Mouse (Mus musculus) heart, postnatal 10 days (tissue): ENCODE measurements around the gene Txn2. TPM values are rescaled to one million over a fixed set of nuclear protein-coding genes. Genes with fewer than 3 reads are reported as not detected.
A peak's percentile ranks its signal among the peaks of the same experiment; 100 is the strongest.

ENCODE experiments used
- DNase-seq, 2 experiments: peaks; one replicate each; pipeline ENCODE4 v3.0.0; 2021
- intact Hi-C: fragments of 180-260 bp; cut with DNase I; formaldehyde crosslinking; loops from one replicate; pipeline ENCODE4 v1.15.1; 2025
- total RNA-seq, 2 experiments: library from RNA; stranded (reverse); gene quantifications; 2 replicates each; pipeline ENCODE4 v1.2.3; 2021

The Txn2 gene
- total RNA-seq = 100 to 1,000 TPM; 200 to 221 TPM

DNA sequence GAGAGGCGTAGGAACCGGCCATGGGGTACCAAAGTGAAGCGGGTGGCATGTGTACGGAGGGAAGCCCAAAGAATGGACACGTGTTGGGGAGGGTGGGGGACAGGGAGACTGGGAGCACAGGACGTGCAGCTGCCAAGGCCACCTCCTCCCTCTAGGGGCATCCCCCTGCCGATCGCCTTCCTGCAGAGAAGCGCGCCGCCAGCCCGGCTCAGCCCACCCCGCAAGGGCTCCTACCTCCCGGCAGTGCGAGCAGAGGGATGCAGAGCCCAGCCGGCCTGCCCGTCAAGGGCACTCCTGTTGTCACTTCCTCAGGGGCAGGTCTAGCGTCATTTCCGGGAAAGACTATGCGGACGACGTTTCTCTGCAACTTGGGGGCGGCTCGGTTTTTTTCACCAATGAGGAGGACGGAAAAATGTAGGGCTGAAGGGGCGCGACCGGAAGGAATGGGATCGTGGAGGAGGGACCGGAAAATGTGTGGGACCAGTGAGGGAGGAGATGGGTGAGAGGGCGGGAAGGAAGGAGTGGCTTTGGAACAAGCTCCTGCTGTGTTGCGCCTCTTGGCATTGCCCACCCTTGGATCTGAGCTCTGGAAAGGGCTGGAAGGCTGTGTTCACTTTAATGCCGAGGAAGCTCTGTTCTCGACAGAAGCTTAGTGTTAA lies at the start of gene Txn2:
TSS of gene Txn2 (minus strand) at position 334 of the 659 bp plus-strand sequence.
- DNase-seq = peak; percentile 98
- intact Hi-C loops = no loop called here

DNA sequence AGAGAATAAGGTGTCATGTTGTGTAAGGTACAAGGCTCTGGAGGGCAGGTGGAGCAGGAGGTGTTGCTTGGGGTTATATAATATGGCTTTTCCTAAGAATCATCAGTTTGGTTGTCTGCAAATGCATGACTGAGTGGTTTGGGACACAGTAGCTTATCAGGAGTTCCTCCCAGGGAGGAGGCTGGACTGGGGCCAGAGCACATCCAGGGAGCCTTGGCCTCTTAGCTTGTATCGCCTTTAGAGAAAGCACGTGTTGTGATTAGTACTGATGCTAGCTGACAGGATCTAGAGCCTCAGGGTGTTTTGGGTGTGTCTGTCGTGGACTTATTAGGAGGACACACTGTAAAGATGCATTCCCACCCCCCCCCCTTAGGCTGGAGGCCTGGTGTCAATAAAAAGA lies 48.9 kb upstream of the Txn2 start:
- no peak for DNase-seq
- intact Hi-C loops = no loop called here

DNA sequence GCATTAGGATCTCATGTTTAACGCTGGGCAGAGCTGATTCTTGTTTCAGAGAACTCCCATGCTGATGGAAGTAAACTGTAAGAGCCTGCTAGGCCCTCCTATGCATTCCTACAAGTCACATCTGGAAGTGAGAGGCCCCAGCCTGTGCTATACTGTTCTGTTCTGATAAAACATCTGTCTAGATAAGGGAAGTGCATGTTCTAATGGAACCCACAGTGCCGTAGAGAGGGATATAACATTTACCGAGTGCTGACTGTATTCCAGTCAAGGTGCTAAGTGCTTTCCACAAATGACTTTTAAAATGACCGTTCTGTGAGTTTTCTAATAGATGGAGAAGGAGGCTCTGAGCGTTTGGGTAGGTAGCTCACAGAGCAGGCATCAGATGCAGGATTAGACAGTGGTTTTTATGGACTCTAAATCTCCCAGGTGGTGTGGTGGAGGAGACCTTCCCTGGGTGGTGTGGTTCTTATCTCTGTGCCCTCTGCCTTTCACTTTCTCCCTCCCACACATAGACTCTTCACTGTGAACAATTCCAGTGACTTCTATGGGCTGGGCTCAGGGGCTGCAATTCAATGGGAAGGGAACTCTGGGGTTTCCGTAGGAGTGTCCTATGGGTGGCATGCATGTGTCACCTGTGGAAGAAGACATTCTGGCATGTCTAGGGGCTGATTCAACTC lies 45.5 kb upstream of the Txn2 start:
- DNase-seq = no peak
- intact Hi-C loops = loop anchor here (5.0 kb wide), 1 partner anchor 198 kb away; the partner anchor contains the start of gene Ift27

DNA sequence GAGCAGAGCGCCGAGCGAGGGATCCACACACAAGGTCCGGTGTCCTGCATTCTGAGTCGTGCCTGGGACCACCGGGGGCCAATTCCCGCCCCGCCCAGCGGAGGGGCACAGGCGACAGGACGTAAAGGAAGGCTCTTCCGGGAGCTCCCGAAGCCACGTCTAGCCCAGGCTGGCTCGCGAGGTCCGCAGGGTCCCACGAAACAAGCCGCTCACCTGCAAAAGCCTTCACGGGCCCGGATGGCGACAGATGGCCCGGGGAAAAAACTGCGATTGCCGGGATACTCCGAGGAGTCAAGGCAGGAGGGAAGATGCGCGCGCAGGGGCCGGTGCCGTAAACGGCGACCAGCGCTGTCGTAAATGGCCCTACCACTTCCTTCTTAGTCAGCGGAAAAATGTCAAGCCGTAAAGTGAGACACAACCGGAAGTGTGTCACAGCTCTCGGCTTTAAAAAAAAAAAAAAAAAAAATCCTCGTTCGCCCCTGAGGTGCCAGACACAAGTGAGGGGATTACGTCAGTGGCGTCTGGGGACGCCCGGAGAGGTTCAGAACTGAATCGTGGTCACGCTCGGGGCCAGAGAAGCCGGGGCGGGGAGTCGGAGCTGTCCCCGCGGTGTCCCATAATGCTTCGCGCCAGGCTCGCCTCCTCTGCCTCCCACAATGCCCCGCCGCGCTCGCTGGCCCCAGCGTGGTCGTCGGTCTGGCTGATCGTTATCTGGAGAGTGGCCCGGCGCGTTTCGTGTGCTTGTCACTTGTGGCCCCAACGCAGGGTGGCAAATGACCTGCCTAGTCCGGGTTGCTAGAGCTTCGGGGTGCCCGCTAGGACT lies 41.9 kb upstream of the Txn2 start, which contains the start of gene Eif3d:
TSS of gene Eif3d (minus strand) at position 344 of the 823 bp plus-strand sequence.
- peak; percentile 98 to 99 for DNase-seq
- intact Hi-C loops = loop anchor here (5.0 kb wide), 1 partner anchor 202 kb away; the partner anchor contains the start of gene Ift27

DNA sequence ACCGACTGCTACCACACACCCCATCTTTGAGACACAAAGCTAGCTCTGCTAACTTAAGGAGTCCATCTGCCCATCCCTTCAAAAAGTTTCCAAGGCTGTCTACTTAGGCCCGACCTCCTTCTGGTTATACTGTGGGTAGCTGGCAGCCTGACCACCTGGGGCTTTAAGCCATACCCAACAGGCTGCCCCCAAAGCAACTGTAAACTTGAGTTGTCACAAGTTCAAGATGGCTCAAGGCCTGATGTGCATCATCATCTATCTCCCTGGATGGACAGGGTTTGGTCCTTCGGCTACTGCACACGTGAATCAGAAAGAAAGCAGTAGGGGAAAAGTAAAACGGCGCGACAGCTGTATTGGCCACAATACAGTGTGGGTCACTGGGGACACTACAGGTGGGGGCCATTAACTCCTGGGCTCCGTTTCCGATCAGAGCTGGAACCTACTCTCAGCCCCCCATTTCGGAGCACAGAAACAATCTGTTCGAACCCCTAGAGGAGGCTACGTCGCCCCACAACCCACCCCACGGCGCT lies 41.2 kb upstream of the Txn2 start:
- intact Hi-C loops = loop anchor here (5.0 kb wide), 2 partner anchors 38 to 202 kb away; partner anchors contain the start of gene Ift27

DNA sequence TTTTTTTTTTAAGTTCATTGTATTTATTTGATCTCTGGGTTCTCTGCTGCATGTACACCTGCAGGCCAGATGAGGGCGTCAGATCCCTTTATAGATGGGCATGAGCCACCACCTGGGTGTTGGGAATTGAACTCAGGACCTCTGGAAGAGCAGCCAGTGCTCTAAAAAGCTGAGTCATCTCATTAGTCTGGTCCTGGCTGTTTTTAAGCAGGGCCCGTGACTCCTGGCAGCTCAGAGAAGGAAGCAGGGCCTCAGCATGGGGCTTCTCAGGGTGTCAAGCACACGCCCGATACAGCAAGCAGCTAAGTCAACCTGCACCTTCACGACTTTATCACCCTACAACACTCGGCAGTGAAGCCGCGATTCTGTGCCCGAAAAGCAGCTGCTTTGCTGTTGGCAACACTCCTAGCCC lies 36.3 kb upstream of the Txn2 start:
- intact Hi-C loops = loop anchor here (5.0 kb wide), 1 partner anchor 33 kb away; no protein-coding TSS in a partner anchor
- no peak for DNase-seq

More for the DNA sequence above, 41.2 kb upstream of the Txn2 start:
- DNase-seq = no peak

DNA sequence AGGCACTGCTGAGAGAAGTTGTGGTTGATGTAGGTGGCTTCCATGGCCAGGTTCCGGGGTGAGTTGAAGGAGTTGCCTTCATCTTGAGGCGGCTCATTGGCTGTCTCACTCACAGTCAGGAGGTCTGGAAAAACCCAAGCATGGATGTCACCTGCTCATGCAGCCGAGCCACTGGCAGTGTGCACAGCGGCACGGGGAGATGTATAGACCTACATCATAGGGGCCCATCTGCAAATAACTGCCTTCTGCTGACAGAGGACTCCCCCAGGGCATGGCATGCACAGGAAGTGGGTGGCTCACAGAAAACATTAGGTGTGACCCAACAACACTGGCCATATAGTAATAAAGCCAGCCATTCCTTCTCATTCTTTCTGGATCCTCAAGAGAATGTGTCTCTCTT lies 33.6 kb upstream of the Txn2 start:
- intact Hi-C loops = no loop called here
- DNase-seq = no peak

DNA sequence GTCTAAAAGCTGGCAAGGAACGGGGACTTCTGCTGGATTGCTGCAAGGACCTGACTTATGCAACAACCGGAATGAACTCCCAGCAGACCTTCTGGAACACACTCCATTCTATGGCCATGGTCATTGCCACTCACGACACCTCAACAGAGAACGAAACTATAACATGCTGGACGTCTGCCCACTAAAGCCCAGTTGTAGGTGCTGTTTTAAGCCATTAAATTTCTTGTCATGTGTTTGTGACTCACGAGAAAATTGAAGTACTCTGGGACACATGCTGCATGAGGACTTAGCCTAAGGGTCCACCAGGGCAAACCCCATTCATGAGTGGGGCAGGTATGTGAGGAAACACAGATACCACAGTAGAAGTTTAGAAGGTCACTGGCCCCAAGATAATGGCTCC lies 31.9 kb upstream of the Txn2 start:
- intact Hi-C loops = no loop called here
- no peak for DNase-seq

DNA sequence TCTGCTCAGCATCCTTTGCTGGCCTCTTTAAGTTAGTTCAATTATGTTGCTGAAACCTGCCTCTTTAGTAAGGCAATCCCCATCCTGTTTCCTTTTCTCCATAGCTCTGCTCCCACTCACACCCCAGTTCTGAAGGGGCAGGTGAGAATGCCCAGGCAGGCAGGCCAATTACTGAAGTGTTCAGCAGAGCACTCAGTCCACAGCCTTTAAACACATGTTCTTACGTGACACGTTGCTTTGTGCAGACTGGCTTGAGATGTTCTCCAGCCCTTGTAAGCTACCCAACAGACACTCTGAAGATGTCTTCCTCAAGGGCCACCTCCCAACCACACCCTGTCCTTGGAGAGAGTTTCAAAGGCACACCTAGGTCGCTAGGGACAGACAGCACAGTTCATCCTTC lies 29.3 kb upstream of the Txn2 start:
- intact Hi-C loops = no loop called here
- no peak for DNase-seq

DNA sequence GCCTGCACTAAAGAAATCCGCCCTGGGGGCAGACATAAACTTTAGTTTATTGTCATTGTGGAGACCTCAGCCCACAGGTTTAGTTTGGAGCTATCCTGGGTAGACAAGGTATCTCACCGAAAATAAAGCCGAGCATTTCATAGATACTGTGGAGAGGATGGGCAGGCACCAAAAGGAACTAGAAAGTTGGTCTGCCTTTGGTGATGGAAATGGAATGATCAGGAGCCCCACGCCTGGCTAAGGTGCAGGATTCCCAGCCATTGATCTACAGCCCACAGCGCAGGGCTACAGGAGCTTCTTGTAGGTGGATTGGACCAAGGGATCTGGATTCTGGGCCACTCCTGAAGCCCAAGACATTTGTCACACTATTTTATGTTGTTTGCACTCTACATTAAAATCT lies 28.8 kb upstream of the Txn2 start:
- intact Hi-C loops = no loop called here
- DNase-seq = no peak

DNA sequence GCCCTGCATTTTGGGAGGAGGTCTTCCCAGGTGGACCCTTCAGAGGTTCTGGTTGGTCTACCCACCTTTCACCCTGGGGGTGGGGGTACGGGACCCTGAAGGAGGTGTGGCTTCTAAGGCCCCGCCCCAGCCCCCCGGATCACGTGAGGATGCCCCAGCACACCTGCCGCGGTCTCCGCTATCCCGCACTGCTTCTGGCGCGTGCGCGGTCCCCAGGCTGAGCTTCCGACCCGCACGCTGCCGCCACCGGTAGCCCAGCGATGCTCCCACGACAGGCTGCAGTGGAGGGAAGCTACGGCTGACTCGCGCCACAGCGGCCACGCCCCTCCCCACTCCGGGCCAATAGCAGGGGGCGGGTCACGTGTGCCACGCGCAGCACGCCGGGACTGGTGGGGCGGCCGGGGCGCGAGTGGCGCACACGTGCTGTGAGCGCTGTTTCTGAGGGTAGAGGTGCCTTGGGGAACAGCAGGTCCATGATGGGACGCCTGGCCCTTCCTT lies 27.6 kb upstream of the Txn2 start, which contains the start of gene Foxred2:
TSS of gene Foxred2 (minus strand) at position 319 of the 498 bp plus-strand sequence.
- peak; percentile 78 to 86 for DNase-seq
- intact Hi-C loops = no loop called here

DNA sequence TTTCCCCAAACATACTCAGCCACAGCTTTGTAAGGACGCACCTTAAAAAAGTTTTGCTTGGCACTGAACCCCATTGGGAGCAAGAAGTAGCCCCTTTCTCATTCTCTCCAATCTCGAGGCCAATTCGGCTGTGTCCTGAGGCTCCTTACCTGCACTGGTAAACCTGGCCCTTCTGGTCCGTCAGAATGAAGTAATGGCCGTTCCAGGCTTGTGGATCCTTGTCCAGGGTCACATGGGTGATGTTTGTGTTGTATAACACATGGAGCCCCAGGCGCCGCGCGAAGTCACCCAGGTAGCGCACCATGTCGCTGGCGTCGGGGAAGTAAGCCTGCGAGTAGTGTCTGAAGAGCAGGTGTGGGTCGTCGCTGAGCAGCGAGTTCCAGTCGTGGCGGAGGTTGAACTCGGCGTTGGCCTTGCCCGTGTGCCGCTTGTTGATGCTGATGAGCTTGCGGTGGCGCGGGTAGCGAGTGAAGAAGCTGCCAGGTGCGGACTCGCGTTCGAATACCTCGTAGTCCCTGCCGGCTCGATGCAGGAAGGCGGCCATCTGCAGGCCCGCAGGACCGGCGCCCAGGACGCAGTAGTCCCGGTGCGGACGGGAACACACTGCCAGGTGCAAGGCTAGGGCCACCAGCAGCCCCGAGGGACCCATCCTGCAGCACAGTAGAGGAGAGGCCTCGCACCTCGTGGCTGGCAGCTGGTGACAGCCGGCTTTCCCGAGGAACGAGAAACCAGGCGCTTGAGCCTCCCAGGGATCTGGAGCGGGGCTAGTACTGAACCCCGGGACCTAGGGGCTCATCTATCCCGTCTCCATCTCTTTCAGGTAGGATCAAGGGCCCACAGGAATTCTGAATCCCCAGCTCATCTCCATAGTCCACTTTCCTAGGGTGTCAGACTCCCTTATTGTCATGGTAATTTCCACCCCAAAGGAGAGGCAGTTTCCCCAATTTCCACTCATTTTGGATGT lies 26.9 kb upstream of the Txn2 start:
- no peak for DNase-seq
- intact Hi-C loops = no loop called here

DNA sequence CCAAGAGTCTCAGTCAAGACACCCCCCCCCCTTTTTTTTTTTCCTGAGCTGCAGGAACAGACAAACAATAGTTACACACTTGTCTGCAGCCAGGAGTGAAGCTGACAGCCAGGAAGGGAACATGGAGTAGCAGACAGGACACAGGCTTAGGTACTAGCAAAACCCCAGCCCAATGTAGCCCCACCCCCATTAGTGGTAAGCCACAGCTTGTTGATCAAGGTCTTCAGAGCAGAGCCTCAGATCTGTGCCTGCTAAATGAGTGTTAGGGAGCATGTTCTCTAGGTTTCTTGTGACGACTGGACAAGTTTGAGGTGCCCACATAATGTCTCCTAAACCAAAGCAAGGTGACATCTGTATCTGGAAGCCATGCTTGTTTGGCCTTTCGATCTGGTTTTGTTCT lies 25.6 kb upstream of the Txn2 start:
- intact Hi-C loops = no loop called here
- no peak for DNase-seq

DNA sequence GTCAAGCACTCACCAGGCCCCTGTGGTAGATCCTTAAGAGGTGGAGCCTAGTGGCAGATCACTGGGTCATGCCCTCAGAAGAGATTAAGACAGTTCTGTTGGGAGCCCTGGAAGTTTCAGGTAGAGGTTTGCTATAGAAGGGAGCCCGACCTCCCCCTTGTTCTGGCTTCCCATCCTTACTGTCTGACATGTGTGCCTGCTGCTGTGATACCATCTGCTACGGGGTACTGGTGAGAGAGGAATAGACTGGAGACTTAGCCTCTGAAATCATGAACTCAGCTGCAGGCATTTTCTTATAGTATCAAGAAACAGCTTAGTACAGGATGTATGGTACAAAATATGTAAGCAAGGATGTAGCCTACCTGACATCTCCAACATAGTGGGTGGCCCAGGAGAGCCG lies 24.1 kb upstream of the Txn2 start:
- no peak for DNase-seq
- intact Hi-C loops = no loop called here

DNA sequence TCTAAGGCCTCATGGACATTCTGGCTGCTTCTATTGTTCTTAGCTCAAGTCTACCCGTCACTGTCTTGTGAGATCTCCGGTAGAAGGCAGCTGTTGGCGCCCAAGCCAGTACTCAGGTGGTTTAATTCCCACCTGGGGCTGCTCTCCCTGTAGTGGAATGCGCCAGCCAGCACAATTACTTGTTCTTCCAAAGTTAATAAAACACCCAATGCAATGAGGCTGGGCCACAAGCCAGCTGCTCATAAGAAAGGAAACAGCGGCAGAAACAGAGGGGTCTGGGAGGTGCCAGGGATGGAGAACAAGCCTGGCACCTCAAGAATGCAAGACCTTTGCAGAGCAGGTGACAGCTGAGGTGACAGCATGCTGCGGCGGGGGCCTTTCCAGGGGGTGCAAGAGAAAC lies 20.3 kb upstream of the Txn2 start:
- no peak for DNase-seq
- intact Hi-C loops = no loop called here

DNA sequence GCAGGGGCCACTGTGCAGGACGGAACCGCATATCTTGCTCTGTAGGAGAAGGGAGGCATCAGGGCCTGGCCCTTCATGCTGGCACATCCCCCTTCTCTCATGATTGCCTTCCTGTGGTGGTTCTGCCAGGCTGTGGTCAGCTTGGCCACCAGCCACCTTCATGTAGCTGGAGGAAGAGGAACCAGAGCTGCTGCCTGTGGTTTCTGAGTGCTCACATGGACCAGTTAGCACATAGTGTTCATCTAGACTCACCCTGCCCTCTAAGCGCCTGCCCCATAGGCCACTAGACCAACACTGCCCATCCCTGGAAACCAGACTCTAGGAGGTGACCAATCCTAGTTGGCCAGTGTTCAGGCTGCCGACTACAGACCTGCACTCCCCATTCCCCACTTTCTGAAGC lies 16.9 kb upstream of the Txn2 start:
- DNase-seq = peak in 1 of 2 experiments; percentile 35
- intact Hi-C loops = no loop called here

DNA sequence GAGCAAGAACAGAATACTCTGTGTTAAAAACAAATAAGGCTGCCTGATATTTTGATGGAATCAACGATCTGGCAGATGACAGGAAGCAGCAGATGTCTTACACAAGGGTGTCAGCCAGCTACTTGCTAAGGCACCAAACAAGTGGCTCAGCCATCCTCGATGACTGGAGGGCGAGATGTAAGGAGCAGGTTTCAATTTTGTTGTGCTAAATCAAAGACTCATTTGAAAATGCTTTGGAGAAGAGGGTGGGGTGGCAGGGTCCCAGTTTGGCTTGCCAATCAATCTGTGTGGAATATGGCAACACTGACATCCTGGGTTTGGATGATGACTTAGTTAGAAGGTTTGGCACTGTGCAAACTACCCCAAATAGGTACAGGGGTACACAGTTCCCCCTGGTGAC lies 12.8 kb upstream of the Txn2 start:
- intact Hi-C loops = no loop called here
- no peak for DNase-seq

DNA sequence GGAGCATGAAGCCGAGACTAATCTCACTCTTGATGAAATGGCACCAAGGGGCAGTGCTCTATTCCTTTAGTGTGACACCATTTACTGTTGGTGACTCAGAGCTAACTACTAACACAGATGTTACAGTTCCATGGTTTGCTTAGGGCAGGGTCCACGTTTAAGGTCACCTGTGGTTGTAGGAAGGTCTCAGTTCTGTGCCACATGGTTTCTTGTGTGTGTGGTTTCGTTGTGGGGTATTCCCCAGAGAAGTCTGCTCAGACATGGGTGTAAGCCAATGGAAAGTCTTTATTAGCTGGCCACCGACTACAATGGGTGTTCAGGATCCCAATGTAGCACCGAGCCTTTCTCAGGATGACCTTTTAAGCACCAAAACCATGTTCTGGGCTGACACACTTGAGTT lies 9.7 kb upstream of the Txn2 start:
- intact Hi-C loops = no loop called here
- no peak for DNase-seq

DNA sequence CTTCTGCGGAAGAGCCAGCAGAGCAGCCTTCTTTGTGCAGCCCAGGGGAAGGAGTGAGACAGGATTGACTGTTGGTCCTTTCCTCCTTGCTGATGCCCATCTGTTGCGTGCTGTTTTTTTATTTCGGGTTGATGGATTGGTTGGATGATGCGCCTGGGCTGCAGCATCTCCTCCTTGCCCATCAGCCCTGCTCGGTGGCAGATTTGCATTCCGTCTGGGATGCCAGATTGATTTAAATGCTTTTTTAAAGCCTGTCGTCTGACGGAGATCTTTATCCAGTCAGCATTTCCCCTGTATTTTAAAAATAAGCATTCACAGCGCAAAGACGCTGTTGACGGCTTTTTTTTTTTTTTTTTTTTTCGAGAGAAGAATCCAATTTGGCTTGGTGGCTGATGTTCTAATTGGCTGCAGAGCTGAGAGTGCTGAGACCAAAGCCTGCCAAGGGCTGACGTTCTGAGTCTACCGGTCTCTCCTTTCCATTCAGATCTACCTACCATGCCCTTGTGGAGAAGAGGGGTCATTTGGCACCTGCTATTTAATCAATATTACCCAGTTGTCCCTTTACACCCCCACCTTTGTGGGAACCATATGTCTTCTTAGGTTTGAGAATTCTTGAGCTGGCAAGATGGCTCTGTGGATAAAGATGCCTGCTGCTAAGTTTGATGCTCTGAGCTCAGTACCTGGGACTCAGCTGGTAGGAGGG lies 7.0 kb upstream of the Txn2 start:
- intact Hi-C loops = no loop called here
- DNase-seq = no peak
